Mouse (Mus musculus) ES-Bruce4 (cell line): ENCODE measurements around the gene Hnrnpa3. TPM values are rescaled to one million over a fixed set of nuclear protein-coding genes. Genes with fewer than 3 reads are reported as not detected.
"Not testable (repeated sequence)": the region's sequence is repeated elsewhere in the genome, so short reads cannot be mapped to it uniquely, and the experiment has no call there.

ENCODE experiments used
- H3K27ac ChIP-seq: 2 replicates; pipeline ENCODE4 v1.5.1; 2012; ENCODE audit warnings: low read length, inconsistent platforms; ENCODE audit not compliant: insufficient read depth
- H3K27me3 ChIP-seq: 2 replicates; pipeline ENCODE4 v1.6.1; 2012; ENCODE audit warnings: mild to moderate bottlenecking, low read length, inconsistent platforms; ENCODE audit not compliant: control insufficient read depth, poor library complexity, insufficient read depth, severe bottlenecking
- H3K36me3 ChIP-seq: 2 replicates; pipeline ENCODE4 v1.6.1; 2012; ENCODE audit warnings: inconsistent platforms, mild to moderate bottlenecking, low read length, moderate library complexity; ENCODE audit not compliant: control insufficient read depth, poor library complexity, insufficient read depth, severe bottlenecking
- H3K4me1 ChIP-seq: one replicate; pipeline ENCODE4 v1.8.1; 2011; ENCODE audit warnings: low read length; ENCODE audit not compliant: control insufficient read depth, insufficient read depth
- H3K4me3 ChIP-seq: 2 replicates; pipeline ENCODE4 v1.5.1; 2011; ENCODE audit warnings: low read depth, mild to moderate bottlenecking, low read length
- H3K9ac ChIP-seq: 2 replicates; pipeline ENCODE4 v1.6.1; 2012; ENCODE audit warnings: low read depth, mild to moderate bottlenecking, inconsistent platforms; ENCODE audit not compliant: poor library complexity, severe bottlenecking
- H3K9me3 ChIP-seq: replicated peaks from 2 replicates; pipeline ENCODE4 v1.6.1; 2012; ENCODE audit warnings: mild to moderate bottlenecking, low read length, inconsistent platforms; ENCODE audit not compliant: control insufficient read depth, poor library complexity, insufficient read depth, severe bottlenecking
- CTCF ChIP-seq: IDR thresholded peaks from one replicate; pipeline ENCODE4 v1.8.1; 2011; ENCODE audit warnings: low read depth, low read length
- EP300 ChIP-seq: IDR thresholded peaks from 2 replicates; pipeline ENCODE4 v1.6.1; 2011; ENCODE audit warnings: low read depth, low read length; ENCODE audit not compliant: insufficient read depth
- POLR2A ChIP-seq: IDR thresholded peaks from one replicate; pipeline ENCODE4 v1.8.1; 2011; ENCODE audit warnings: low read length; ENCODE audit not compliant: insufficient read depth
- polyA plus RNA-seq: library from polyadenylated mRNA; stranded (reverse); fragments of >200 nt; gene quantifications from 2 replicates; pipeline ENCODE4 v1.2.4, GENCODE M21; 2011; ENCODE audit warnings: low read depth; ENCODE audit not compliant: missing spikeins, insufficient read depth, insufficient read length

Hnrnpa3 gene
- 775 and 839 TPM in 2 replicates for polyA plus RNA-seq

DNA sequence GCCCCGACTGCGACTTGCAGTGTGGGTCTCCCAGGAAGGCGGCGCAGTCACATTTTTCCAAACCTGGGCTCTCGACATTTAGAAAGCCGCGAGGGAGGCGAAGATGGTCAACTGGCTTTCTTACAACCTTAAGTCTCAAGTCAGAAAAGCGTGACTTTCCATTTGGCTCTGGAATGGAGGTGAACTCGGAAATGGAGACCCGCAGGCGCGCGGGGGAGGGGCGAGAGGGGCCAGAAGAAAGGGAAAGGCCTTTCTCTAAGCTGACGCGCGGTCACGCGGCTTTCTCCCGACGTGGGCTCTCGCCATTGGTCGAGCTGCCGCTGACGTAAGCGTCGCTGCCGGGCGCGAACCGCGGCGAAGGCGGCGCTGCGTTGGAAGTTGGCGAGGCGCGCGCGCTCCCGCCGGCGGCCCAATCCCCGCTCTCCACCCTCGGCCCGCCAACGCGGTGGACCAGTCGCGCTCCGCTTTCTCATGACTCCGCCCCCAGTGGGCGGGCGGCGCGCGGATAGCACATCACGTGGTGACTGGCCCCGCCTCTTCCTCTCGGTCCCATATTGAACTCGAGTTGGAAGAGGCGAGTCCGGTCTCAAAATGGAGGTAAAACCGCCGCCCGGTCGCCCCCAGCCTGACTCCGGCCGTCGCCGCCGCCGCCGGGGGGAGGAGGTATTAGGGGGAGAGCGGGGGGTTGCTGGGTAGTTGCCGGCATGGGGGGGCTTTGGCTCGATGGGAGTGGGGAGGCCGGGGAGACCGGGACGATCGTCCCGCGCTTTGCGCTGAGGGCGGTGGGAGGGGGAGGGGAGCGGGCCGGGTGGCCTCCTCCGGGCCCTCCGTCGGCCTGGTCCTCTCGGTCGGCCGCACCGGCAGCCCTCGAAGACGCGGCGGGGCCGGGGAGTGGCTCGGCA is at the start of gene Hnrnpa3:
TSS of gene Hnrnpa3 (plus strand) at position 535 of the 902 bp plus-strand sequence.
- H3K27ac ChIP-seq, result peak within 1 kb of the TSS; percentile 98
- H3K9me3 ChIP-seq, result no peaks in the 10 kb centered on the region
- H3K9ac ChIP-seq, result peak within 1 kb of the TSS; percentile 100
- H3K27me3 ChIP-seq, result no peaks in the 10 kb centered on the region
- TF ChIP-seq POLR2A (peak; percentile 76), EP300 (peak; percentile 71), CTCF (no peak)
- peak within 1 kb of the TSS; percentile 99 for H3K4me3 ChIP-seq
- peaks cover 35% of the 10 kb centered on the region for H3K36me3 ChIP-seq
- peaks cover 4% of the 10 kb centered on the region for H3K4me1 ChIP-seq

DNA sequence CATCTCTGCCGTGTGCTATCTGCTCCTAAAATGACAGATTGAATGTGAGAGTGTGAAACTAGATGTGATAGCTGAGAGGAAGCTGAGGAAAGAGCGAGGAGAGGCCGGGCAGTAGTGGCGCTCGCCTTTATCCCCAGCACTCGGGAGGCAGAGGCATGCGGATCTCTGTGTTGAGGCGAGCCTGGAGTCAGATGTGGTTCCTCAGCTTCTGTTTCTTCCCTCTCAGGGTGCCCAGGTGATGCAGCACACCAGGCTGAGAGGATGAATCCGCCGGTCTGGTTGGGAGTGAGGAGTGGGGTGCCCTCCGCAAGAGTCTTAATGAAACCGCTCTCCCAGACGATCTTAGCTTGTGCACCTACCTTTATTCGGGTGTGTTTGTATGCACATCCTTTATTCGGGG is 49.1 kb upstream of the Hnrnpa3 start:
- Histone ChIP-seq H3K9ac (peak overlapping the region; percentile 23), H3K27me3 (no peaks in the 10 kb centered on the region), H3K9me3 (no peaks in the 10 kb centered on the region), H3K27ac (peak overlapping the region; percentile 59), H3K36me3 (no peaks in the 10 kb centered on the region), H3K4me3 (peak overlapping the region; percentile 6), H3K4me1 (peaks cover 6% of the 10 kb centered on the region)
- TF ChIP-seq EP300 (no peak), CTCF (no peak), POLR2A (no peak)

DNA sequence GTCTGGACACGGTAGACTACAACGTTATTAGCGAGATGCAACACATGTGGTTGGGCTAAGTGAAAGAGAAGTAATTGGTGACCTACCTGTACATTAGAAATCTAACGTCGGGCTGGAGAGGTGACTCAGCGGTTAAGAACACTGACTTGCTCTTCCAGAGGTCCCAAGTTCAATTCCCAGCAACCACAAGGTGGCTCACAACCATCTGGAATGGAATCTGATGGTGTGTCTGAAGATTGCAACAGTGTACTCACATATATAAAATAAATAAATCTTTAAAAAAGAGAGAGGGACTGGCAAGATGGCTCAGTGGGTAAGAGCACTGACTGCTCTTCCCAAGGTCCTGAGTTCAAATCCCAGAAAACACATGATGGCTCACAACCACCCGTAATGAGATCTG is 48.5 kb upstream of the Hnrnpa3 start:
- Histone ChIP-seq H3K27ac (peak overlapping the region; percentile 1; the same call in 1 of the 2 replicates), H3K9ac (peak overlapping the region; percentile 23; the same call in 1 of the 2 replicates)
- not testable (repeated sequence) for H3K4me1 ChIP-seq, H3K27me3 ChIP-seq, H3K4me3 ChIP-seq, H3K9me3 ChIP-seq, H3K36me3 ChIP-seq

DNA sequence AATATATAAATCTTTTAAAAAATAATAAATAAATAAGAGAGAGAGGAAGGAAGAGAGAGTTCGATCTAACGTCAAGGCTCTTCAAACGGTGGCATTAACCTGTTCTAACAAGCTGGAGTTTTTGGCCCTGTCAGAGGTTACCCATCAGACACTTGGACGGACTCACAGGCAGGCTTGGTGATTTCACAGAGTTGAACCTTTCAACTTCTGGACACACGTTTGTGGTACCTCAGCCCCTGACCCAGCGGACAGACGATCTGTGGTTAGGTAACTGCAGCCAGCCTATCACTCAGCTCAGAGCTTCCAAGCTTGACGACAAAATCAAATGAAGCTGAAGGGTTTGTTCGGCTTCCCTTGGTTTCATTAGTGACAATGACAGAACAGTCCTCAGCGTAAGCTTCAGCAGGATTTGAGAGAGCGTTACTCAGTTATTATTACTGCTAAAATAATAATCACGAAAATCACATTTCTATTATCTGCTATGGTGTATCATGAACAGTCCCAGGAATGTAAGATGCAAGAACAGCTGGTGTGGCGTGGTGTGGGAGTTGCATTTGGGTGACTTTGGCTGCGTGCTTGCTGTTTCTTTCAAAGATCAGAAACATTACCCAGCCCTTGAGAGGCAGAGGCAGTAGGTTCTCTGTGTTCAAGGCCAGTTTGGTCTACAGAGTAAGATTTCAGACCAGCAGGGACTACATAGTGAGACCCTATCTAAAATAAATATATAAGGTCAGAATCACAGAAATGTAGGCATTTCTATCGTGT is 47.8 kb upstream of the Hnrnpa3 start:
- H3K4me3 ChIP-seq, result no peak overlapping the region
- no peaks in the 10 kb centered on the region for H3K36me3 ChIP-seq
- TF ChIP-seq EP300, result no peak
- TF ChIP-seq POLR2A, result no peak
- TF ChIP-seq CTCF, result no peak
- peaks cover 6% of the 10 kb centered on the region for H3K4me1 ChIP-seq
- H3K27ac ChIP-seq, result no peak overlapping the region
- no peaks in the 10 kb centered on the region for H3K27me3 ChIP-seq
- H3K9ac ChIP-seq, result no peak overlapping the region
- no peaks in the 10 kb centered on the region for H3K9me3 ChIP-seq

DNA sequence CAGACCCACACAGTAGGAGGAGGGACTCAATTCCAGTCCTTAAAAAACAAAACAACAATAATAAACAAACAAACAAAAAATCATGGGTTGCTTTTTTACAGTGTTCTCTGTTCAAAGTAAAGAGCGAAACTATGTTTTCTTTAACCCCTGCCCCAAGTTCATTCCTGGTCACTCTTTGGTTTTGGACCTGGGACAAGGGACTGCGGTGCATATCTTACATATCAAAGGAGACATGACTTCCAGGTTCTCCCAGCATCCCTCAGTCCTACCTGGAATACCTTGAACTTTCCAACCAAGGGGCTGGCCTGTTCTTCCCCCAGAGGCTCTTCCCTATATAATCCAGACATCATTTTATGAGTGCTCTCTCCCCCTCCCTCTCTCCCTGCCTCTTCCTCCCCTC is 47.1 kb upstream of the Hnrnpa3 start:
- no peak for TF ChIP-seq EP300
- TF ChIP-seq CTCF, result no peak
- no peak for TF ChIP-seq POLR2A
- H3K27me3 ChIP-seq, result no peaks in the 10 kb centered on the region
- H3K9me3 ChIP-seq, result no peaks in the 10 kb centered on the region

More for the DNA sequence above, 47.1 kb upstream of the Hnrnpa3 start:
- no peaks in the 10 kb centered on the region for H3K36me3 ChIP-seq
- no peak overlapping the region for H3K9ac ChIP-seq
- peaks cover 6% of the 10 kb centered on the region for H3K4me1 ChIP-seq
- H3K4me3 ChIP-seq, result no peak overlapping the region
- no peak overlapping the region for H3K27ac ChIP-seq
